ENCODE assay signal across 8 mouse cellular contexts in genomic region chr6:84407773-84408172, GRCm38 (mm10).
A peak's percentile ranks its signal among the peaks of the same experiment; 100 is the strongest.
DNase-seq lines count a peak whose midpoint lies in the region; ATAC-seq and TF ChIP-seq lines count a peak whose summit lies in the region.

No protein-coding gene starts in this region.

- ATAC-seq in CD4-positive, CD25-positive, alpha-beta regulatory T cell, adult 4 months = no peak
- ATAC-seq in granulocyte monocyte progenitor cell, adult 5-6 weeks (replicated peaks; ENCODE audit: poor library complexity, severe bottlenecking) = peak; percentile 53

- peak; percentile 62 for DNase-seq in CD4-positive, CD25-positive, alpha-beta regulatory T cell, adult 2 months (ENCODE audit: low read depth, low spot score)
- DNase-seq in NIH3T3 (ENCODE audit: low read depth) = peak; percentile 85
- peak; percentile 41 to 49 for DNase-seq in cerebellum, postnatal 36 days
- DNase-seq in layer of hippocampus, adult 2 months (ENCODE audit: low spot score in 2 of 2) = peak; percentile 60 to 70
- peak; percentile 78 for DNase-seq in lung, postnatal 14 days
- DNase-seq in right cerebral cortex, postnatal 10 days (ENCODE audit: low spot score in 2 of 2) = peak; percentile 54 to 72

- no peak overlapping the region for H3K4me3 ChIP-seq in layer of hippocampus, adult 2 months

- H3K27ac ChIP-seq in layer of hippocampus, adult 2 months = no peak overlapping the region

- peak; percentile 95 for TF ChIP-seq CTCF in layer of hippocampus, adult 2 months (conservative IDR thresholded peaks at IDR 0.05)
